Mouse (Mus musculus): Measurements from ENCODE around the gene Fstl1. TPM values are rescaled to one million over a fixed set of nuclear protein-coding genes. Genes with fewer than 3 reads are reported as not detected.
A peak's percentile ranks its signal among the peaks of the same experiment; 100 is the strongest.

Fstl1 gene
- polyA plus RNA-seq, 1 experiment from 2014 or later, result 85.6 TPM

- no peaks in the 10 kb centered on the region for H3K36me3 ChIP-seq (replicated peaks)
- 79% methylated on average over 6 of the region's 6 CpGs for WGBS
Observed at GRCm38 (mm10) chr16:37789394-37789920, 12.8 kb downstream of the Fstl1 start.

GRCm38 (mm10) chr16:37790008-37790780 lies 13.5 kb downstream of the Fstl1 start:
- Histone ChIP-seq H3K9me3 (no peaks in the 10 kb centered on the region), H3K27me3 (replicated peaks) (0 out of 2 replicates have a peak, but pooled peaks cover 3% of the 10 kb centered on the region), H3K27ac (no peak overlapping the region), H3K4me3 (no peak overlapping the region), H3K4me2 (no peak overlapping the region), H3K4me1 (peaks cover 24% of the 10 kb centered on the region), H3K9ac (no peak overlapping the region), H3K36me3 (replicated peaks) (no peaks in the 10 kb centered on the region)
- WGBS, result 83% methylated on average over 12 of the region's 12 CpGs
- no peak for ATAC-seq (replicated peaks)

More at GRCm38 (mm10) chr16:37789394-37789920, 12.8 kb downstream of the Fstl1 start:
- Histone ChIP-seq H3K9ac (no peak overlapping the region), H3K4me2 (no peak overlapping the region), H3K4me1 (peaks cover 24% of the 10 kb centered on the region), H3K27ac (no peak overlapping the region), H3K9me3 (no peaks in the 10 kb centered on the region), H3K4me3 (no peak overlapping the region), H3K27me3 (replicated peaks) (0 out of 2 replicates have a peak, but pooled peaks cover 3% of the 10 kb centered on the region)
- ATAC-seq (replicated peaks), result no peak

- WGBS, result 80% methylated on average over 8 of the region's 8 CpGs
- H3K36me3 ChIP-seq (replicated peaks), result no peaks in the 10 kb centered on the region
- H3K27me3 ChIP-seq (replicated peaks), result 0 out of 2 replicates have a peak, but pooled peaks cover 3% of the 10 kb centered on the region
- H3K9ac ChIP-seq, result no peak overlapping the region
- no peak for ATAC-seq (replicated peaks)
- H3K9me3 ChIP-seq, result no peaks in the 10 kb centered on the region
- no peak overlapping the region for H3K4me2 ChIP-seq
- no peak overlapping the region for H3K27ac ChIP-seq
- peaks cover 24% of the 10 kb centered on the region for H3K4me1 ChIP-seq
- H3K4me3 ChIP-seq, result no peak overlapping the region
Observed at GRCm38 (mm10) chr16:37790781-37791175, 14.1 kb downstream of the Fstl1 start.

GRCm38 (mm10) chr16:37795651-37796150 lies 19.0 kb downstream of the Fstl1 start:
- H3K27ac ChIP-seq, result no peak overlapping the region
- H3K4me3 ChIP-seq, result no peak overlapping the region
- WGBS, result 94% methylated on average over 10 of the region's 10 CpGs

GRCm38 (mm10) chr16:37796270-37796669 lies 19.6 kb downstream of the Fstl1 start:
- H3K4me1 ChIP-seq, result no peaks in the 10 kb centered on the region
- H3K27me3 ChIP-seq (replicated peaks), result no peaks in the 10 kb centered on the region
- no peak overlapping the region for H3K9ac ChIP-seq
- no peaks in the 10 kb centered on the region for H3K36me3 ChIP-seq (replicated peaks)
- H3K9me3 ChIP-seq, result no peaks in the 10 kb centered on the region
- WGBS, result 96% methylated on average over 11 of the region's 11 CpGs
- no peak overlapping the region for H3K27ac ChIP-seq
- H3K4me3 ChIP-seq, result no peak overlapping the region
- ATAC-seq (replicated peaks), result no peak
- H3K4me2 ChIP-seq, result no peak overlapping the region

More at GRCm38 (mm10) chr16:37795651-37796150, 19.0 kb downstream of the Fstl1 start:
- Histone ChIP-seq H3K4me2 (no peak overlapping the region), H3K36me3 (replicated peaks) (no peaks in the 10 kb centered on the region), H3K27me3 (replicated peaks) (0 out of 2 replicates have a peak, but pooled peaks cover 3% of the 10 kb centered on the region), H3K9me3 (no peaks in the 10 kb centered on the region), H3K4me1 (no peaks in the 10 kb centered on the region), H3K9ac (no peak overlapping the region)
- ATAC-seq (replicated peaks), result no peak

- no peak for ATAC-seq (replicated peaks)
- Histone ChIP-seq H3K4me3 (no peak overlapping the region), H3K36me3 (replicated peaks) (no peaks in the 10 kb centered on the region)
Observed at GRCm38 (mm10) chr16:37801097-37801496, 24.4 kb downstream of the Fstl1 start.

GRCm38 (mm10) chr16:37802686-37803295 lies 26.1 kb downstream of the Fstl1 start:
- no peak overlapping the region for H3K27ac ChIP-seq
- H3K4me2 ChIP-seq, result no peak overlapping the region
- no peak overlapping the region for H3K4me3 ChIP-seq
- H3K36me3 ChIP-seq (replicated peaks), result no peaks in the 10 kb centered on the region
- H3K27me3 ChIP-seq (replicated peaks), result no peaks in the 10 kb centered on the region
- H3K4me1 ChIP-seq, result peaks cover 11% of the 10 kb centered on the region
- H3K9me3 ChIP-seq, result no peaks in the 10 kb centered on the region
- ATAC-seq (replicated peaks), result peak; percentile 79
- H3K9ac ChIP-seq, result no peak overlapping the region
- WGBS, result 53% methylated on average over 4 of the region's 4 CpGs

More at GRCm38 (mm10) chr16:37801097-37801496, 24.4 kb downstream of the Fstl1 start:
- Histone ChIP-seq H3K4me2 (no peak overlapping the region), H3K9ac (no peak overlapping the region), H3K9me3 (no peaks in the 10 kb centered on the region), H3K27ac (no peak overlapping the region), H3K27me3 (replicated peaks) (no peaks in the 10 kb centered on the region), H3K4me1 (peaks cover 11% of the 10 kb centered on the region)
- 94% methylated on average over 2 of the region's 2 CpGs for WGBS

- Histone ChIP-seq H3K4me3 (no peak overlapping the region), H3K36me3 (replicated peaks) (no peaks in the 10 kb centered on the region), H3K9ac (no peak overlapping the region), H3K27me3 (replicated peaks) (no peaks in the 10 kb centered on the region), H3K9me3 (no peaks in the 10 kb centered on the region), H3K4me2 (no peak overlapping the region), H3K4me1 (peaks cover 11% of the 10 kb centered on the region), H3K27ac (no peak overlapping the region)
- no peak for ATAC-seq (replicated peaks)
- 95% methylated on average over 9 of the region's 9 CpGs for whole genome bisulfite sequencing
Observed at GRCm38 (mm10) chr16:37803387-37803950, 26.8 kb downstream of the Fstl1 start.

GRCm38 (mm10) chr16:37805746-37806495 lies 29.2 kb downstream of the Fstl1 start:
- Histone ChIP-seq H3K4me3 (no peak overlapping the region), H3K27me3 (replicated peaks) (no peaks in the 10 kb centered on the region), H3K4me1 (peaks cover 11% of the 10 kb centered on the region), H3K27ac (no peak overlapping the region), H3K4me2 (no peak overlapping the region), H3K9ac (no peak overlapping the region), H3K36me3 (replicated peaks) (no peaks in the 10 kb centered on the region), H3K9me3 (no peaks in the 10 kb centered on the region)
- WGBS, result 85% methylated on average over 3 of the region's 3 CpGs
- no peak for ATAC-seq (replicated peaks)

GRCm38 (mm10) chr16:37807269-37807668 lies 30.6 kb downstream of the Fstl1 start:
- no peak for ATAC-seq (replicated peaks)
- Histone ChIP-seq H3K4me3 (no peak overlapping the region), H3K27ac (no peak overlapping the region), H3K27me3 (replicated peaks) (no peaks in the 10 kb centered on the region), H3K4me1 (peaks cover 18% of the 10 kb centered on the region), H3K9me3 (no peaks in the 10 kb centered on the region), H3K4me2 (no peak overlapping the region), H3K36me3 (replicated peaks) (no peaks in the 10 kb centered on the region), H3K9ac (no peak overlapping the region)
- WGBS, result 77% methylated on average over 8 of the region's 8 CpGs

GRCm38 (mm10) chr16:37808866-37809622 lies 32.4 kb downstream of the Fstl1 start:
- Histone ChIP-seq H3K4me2 (no peak overlapping the region), H3K27me3 (replicated peaks) (no peaks in the 10 kb centered on the region), H3K4me3 (no peak overlapping the region), H3K4me1 (peaks cover 21% of the 10 kb centered on the region), H3K9me3 (no peaks in the 10 kb centered on the region), H3K36me3 (replicated peaks) (no peaks in the 10 kb centered on the region), H3K27ac (peak overlapping the region; percentile 23; the same call in 1 of the 2 replicates), H3K9ac (no peak overlapping the region)
- 25% methylated on average over 10 of the region's 10 CpGs for WGBS
- no peak for ATAC-seq (replicated peaks)
